Mouse (Mus musculus) olfactory bulb, adult 2 months (tissue): ENCODE data around the gene Cacna1c.

Source experiments
- CTCF ChIP-seq: fragments of 200-500 bp; IDR thresholded peaks from 2 replicates; pipeline ENCODE4 v1.5.1; 2012; ENCODE audit warnings: low read depth, mild to moderate bottlenecking, low read length, moderate library complexity; ENCODE audit not compliant: insufficient read depth
- POLR2A ChIP-seq: fragments of 200-500 bp; IDR thresholded peaks from 2 replicates; pipeline ENCODE4 v1.6.1; 2012; ENCODE audit warnings: mild to moderate bottlenecking, low read depth, low read length, moderate library complexity; ENCODE audit not compliant: insufficient read depth

GRCm38 (mm10) chr6:118887032-118887431 is 309.2 kb downstream of the Cacna1c start:
- TF ChIP-seq CTCF (no peak), POLR2A (no peak)
